Mouse (Mus musculus) embryonic fibroblast, embryonic 13.5 days (primary cell): Measurements from ENCODE around the gene Timeless.
"Not testable (repeated sequence)": the region's sequence is repeated elsewhere in the genome, so short reads cannot be mapped to it uniquely, and the experiment has no call there.

Source experiments
- CTCF ChIP-seq: IDR thresholded peaks from 2 replicates; pipeline ENCODE4 v1.5.1; 2011; ENCODE audit warnings: mild to moderate bottlenecking, control low read depth, low read length, moderate library complexity, borderline replicate concordance; ENCODE audit not compliant: insufficient read depth
- POLR2A ChIP-seq: IDR thresholded peaks from 2 replicates; pipeline ENCODE4 v1.6.1; 2011; ENCODE audit warnings: low read depth, mild to moderate bottlenecking, control low read depth, low read length, moderate library complexity

- TF ChIP-seq POLR2A, CTCF: not testable (repeated sequence)
Measured at GRCm38 (mm10) chr10:128272819-128273439, 41.1 kb downstream of the Timeless start.
